In genomic region chr2:121416356-121416755, GRCm38 (mm10) we compare ENCODE assay signal across 11 mouse cellular contexts. TPM values are rescaled to one million over a fixed set of nuclear protein-coding genes. Genes with fewer than 3 reads are reported as not detected.
DNase-seq lines count a peak whose midpoint lies in the region; ATAC-seq and TF ChIP-seq lines count a peak whose summit lies in the region.
"Had no signal": no experiment of that assay in that cellular context is flagged by ENCODE, and none has a peak within 500 bp of the region (broad histone marks: within the 10 kb centered on the region; RNA-seq: fewer than 3 reads in every experiment).

No protein-coding gene starts in this region.

- TF ChIP-seq EP300 in heart, adult 2 months (IDR thresholded peaks at IDR 0.05; ENCODE audit: insufficient read depth, low read depth, low read length): no peak

- no peaks in the 10 kb centered on the region for H3K27me3 ChIP-seq in heart, embryonic 12.5 days (replicated peaks)
- H3K27me3 ChIP-seq in heart, adult 2 months (ENCODE audit: control insufficient read depth, insufficient read depth, low read length): no peaks in the 10 kb centered on the region
- no peaks in the 10 kb centered on the region for H3K27me3 ChIP-seq in midbrain, embryonic 11.5 days (ENCODE audit: control insufficient read depth, insufficient read depth, low read length)
- no peaks in the 10 kb centered on the region for H3K27me3 ChIP-seq in midbrain, postnatal 0 days (ENCODE audit: insufficient read depth, low read length)
- H3K27me3 ChIP-seq in intestine, embryonic 16.5 days (replicated peaks; ENCODE audit: control insufficient read depth, insufficient read depth, low read length): no peaks in the 10 kb centered on the region
- no peaks in the 10 kb centered on the region for H3K27me3 ChIP-seq in neural tube, embryonic 13.5 days

- no peak overlapping the region for H3K27ac ChIP-seq in heart, embryonic 12.5 days (ENCODE audit: poor library complexity, severe bottlenecking)
- H3K27ac ChIP-seq in heart, adult 2 months: no peak overlapping the region
- H3K27ac ChIP-seq in midbrain, embryonic 11.5 days (ENCODE audit: low read depth, low read length): no peak overlapping the region
- H3K27ac ChIP-seq in midbrain, postnatal 0 days (ENCODE audit: low read depth, low read length): no peak overlapping the region
- H3K27ac ChIP-seq in intestine, embryonic 16.5 days (ENCODE audit: low read length): no peak overlapping the region
- no peak overlapping the region for H3K27ac ChIP-seq in neural tube, embryonic 13.5 days (replicated peaks)

- peak overlapping the region; percentile 50; the same call in 1 of the 2 replicates for H3K9ac ChIP-seq in heart, embryonic 12.5 days
- no peak overlapping the region for H3K9ac ChIP-seq in heart, adult 2 months (ENCODE audit: low read depth, low read length)
- H3K9ac ChIP-seq in midbrain, embryonic 11.5 days (ENCODE audit: low read length): no peak overlapping the region
- H3K9ac ChIP-seq in midbrain, postnatal 0 days (replicated peaks; ENCODE audit: low read length, poor library complexity, severe bottlenecking): no peak overlapping the region
- H3K9ac ChIP-seq in intestine, embryonic 16.5 days (ENCODE audit: low read depth, low read length): 0 out of 2 replicates have a peak overlapping the region, but pooled peaks have one; percentile 3
- H3K9ac ChIP-seq in neural tube, embryonic 13.5 days: no peak overlapping the region

- no peaks in the 10 kb centered on the region for H3K9me3 ChIP-seq in heart, embryonic 12.5 days (replicated peaks)
- no peaks in the 10 kb centered on the region for H3K9me3 ChIP-seq in midbrain, embryonic 11.5 days (ENCODE audit: control insufficient read depth, low read length)
- no peaks in the 10 kb centered on the region for H3K9me3 ChIP-seq in midbrain, postnatal 0 days (ENCODE audit: low read length)
- H3K9me3 ChIP-seq in intestine, embryonic 16.5 days (ENCODE audit: control insufficient read depth, low read length): no peaks in the 10 kb centered on the region
- H3K9me3 ChIP-seq in neural tube, embryonic 13.5 days: no peaks in the 10 kb centered on the region

- intact Hi-C loops in heart, adult 2 months (cut with DNase I): no loop called here

- no peak for ATAC-seq in heart, embryonic 12.5 days (ENCODE audit: insufficient number of reproducible peaks, low FRiP score)
- ATAC-seq in midbrain, embryonic 11.5 days (ENCODE audit: low FRiP score): no peak
- ATAC-seq in midbrain, postnatal 0 days (ENCODE audit: low FRiP score): no peak
- no peak for ATAC-seq in intestine, embryonic 16.5 days
- ATAC-seq in neural tube, embryonic 13.5 days (ENCODE audit: low read depth): no peak

- peaks cover 26% of the 10 kb centered on the region for H3K4me1 ChIP-seq in heart, embryonic 12.5 days (replicated peaks)
- peaks cover 7% of the 10 kb centered on the region for H3K4me1 ChIP-seq in heart, adult 2 months (ENCODE audit: control insufficient read depth, insufficient read depth, low read length)
- peaks cover 16% of the 10 kb centered on the region for H3K4me1 ChIP-seq in midbrain, embryonic 11.5 days (ENCODE audit: control insufficient read depth, insufficient read depth, low read length)
- peaks cover 9% of the 10 kb centered on the region; the same call in 1 of the 2 replicates for H3K4me1 ChIP-seq in midbrain, postnatal 0 days (ENCODE audit: insufficient read depth, low read length)
- H3K4me1 ChIP-seq in intestine, embryonic 16.5 days (ENCODE audit: control insufficient read depth, insufficient read depth, low read length): peaks cover 22% of the 10 kb centered on the region
- H3K4me1 ChIP-seq in neural tube, embryonic 13.5 days (replicated peaks): peaks cover 60% of the 10 kb centered on the region

- peak overlapping the region; percentile 76 for H3K4me2 ChIP-seq in heart, embryonic 12.5 days
- H3K4me2 ChIP-seq in midbrain, embryonic 11.5 days: no peak overlapping the region
- no peak overlapping the region for H3K4me2 ChIP-seq in midbrain, postnatal 0 days (ENCODE audit: low read depth, low read length, poor library complexity, severe bottlenecking)
- H3K4me2 ChIP-seq in intestine, embryonic 16.5 days (ENCODE audit: low read depth, low read length): peak overlapping the region; percentile 26; the same call in 1 of the 2 replicates
- H3K4me2 ChIP-seq in neural tube, embryonic 13.5 days: peak overlapping the region; percentile 79

- peaks cover 3% of the 10 kb centered on the region for H3K79me2 ChIP-seq in heart, adult 2 months (replicated peaks; ENCODE audit: control insufficient read depth, insufficient read depth, low read length)

- 86% methylated on average over 6 of the region's 6 CpGs for whole genome bisulfite sequencing in heart, embryonic 12.5 days
- 71% methylated on average over 6 of the region's 6 CpGs for WGBS in heart, adult 2 months
- WGBS in midbrain, embryonic 11.5 days: 95% methylated on average over 6 of the region's 6 CpGs
- WGBS in midbrain, postnatal 0 days: 94% methylated on average over 6 of the region's 6 CpGs
- 76% methylated on average over 6 of the region's 6 CpGs for WGBS in intestine, embryonic 16.5 days
- 91% methylated on average over 6 of the region's 6 CpGs for WGBS in neural tube, embryonic 13.5 days

- no peak for DNase-seq in heart, adult 2 months
- peak; percentile 83 for DNase-seq in midbrain, embryonic 11.5 days (ENCODE audit: low spot score, missing footprints)
- DNase-seq in midbrain, postnatal 0 days (ENCODE audit: low spot score): no peak
- DNase-seq in adrenal gland, adult 18-20 months (ENCODE audit: low spot score in 2 of 2): no peak
- DNase-seq in ovary, postnatal 36 days (ENCODE audit: low spot score): no peak
- DNase-seq: cerebellum, adult 18-20 months; kidney, postnatal 10 days; thymus, postnatal 25 days had no signal

- peaks cover 36% of the 10 kb centered on the region for H3K36me3 ChIP-seq in heart, embryonic 12.5 days
- H3K36me3 ChIP-seq in heart, adult 2 months (ENCODE audit: control insufficient read depth, insufficient read depth, low read length): peaks cover 39% of the 10 kb centered on the region
- H3K36me3 ChIP-seq in midbrain, embryonic 11.5 days (ENCODE audit: control insufficient read depth, insufficient read depth, low read length): peaks cover 8% of the 10 kb centered on the region; the same call in 1 of the 2 replicates
- H3K36me3 ChIP-seq in midbrain, postnatal 0 days (ENCODE audit: insufficient read depth, low read length): peaks cover 5% of the 10 kb centered on the region; the same call in 1 of the 2 replicates
- H3K36me3 ChIP-seq in intestine, embryonic 16.5 days (ENCODE audit: control insufficient read depth, insufficient read depth, low read length): no peaks in the 10 kb centered on the region
- peaks cover 27% of the 10 kb centered on the region for H3K36me3 ChIP-seq in neural tube, embryonic 13.5 days

- peak overlapping the region; percentile 13; the same call in 1 of the 2 replicates for H3K4me3 ChIP-seq in heart, embryonic 12.5 days
- no peak overlapping the region for H3K4me3 ChIP-seq in heart, adult 2 months
- no peak overlapping the region for H3K4me3 ChIP-seq in midbrain, embryonic 11.5 days (ENCODE audit: low read depth, low read length)
- H3K4me3 ChIP-seq in midbrain, postnatal 0 days (ENCODE audit: low read depth, low read length): no peak overlapping the region
- peak overlapping the region; percentile 8; the same call in 1 of the 2 replicates for H3K4me3 ChIP-seq in intestine, embryonic 16.5 days (ENCODE audit: low read length)
- H3K4me3 ChIP-seq in neural tube, embryonic 13.5 days: 0 out of 2 replicates have a peak overlapping the region, but pooled peaks have one; percentile 2

- no peak for TF ChIP-seq CTCF in heart, adult 2 months (IDR thresholded peaks at IDR 0.05)
- TF ChIP-seq CTCF in midbrain, postnatal 0 days (IDR thresholded peaks at IDR 0.05): no peak

- no peak for TF ChIP-seq POLR2A in heart, adult 2 months (IDR thresholded peaks at IDR 0.05; ENCODE audit: insufficient read depth, low read depth, low read length)

RNA-seq across cellular contexts. Expression of gene Catsper2, which starts 2.8 kb away (rescaled TPM):
- 2.8 and 3.5 TPM in 2 replicates for polyA plus RNA-seq in heart, embryonic 12.5 days (2016; fragmentation: Nextera tagmentation; extraction: Ambion mirVana)
- total RNA-seq in heart, adult 2 months (2021): 1 to 10 TPM; 3.8 to 4.2 TPM
- polyA plus RNA-seq in heart, adult 2 months (2012; rRNA removed): 3.4 and 4.3 TPM in 2 replicates
- polyA plus RNA-seq in midbrain, embryonic 11.5 days (2014; fragmentation: Nextera tagmentation; extraction: Ambion mirVana): 1.6 and 2.0 TPM in 2 replicates
- total RNA-seq in midbrain, postnatal 0 days (2014; rRNA removed): 2.7 and 3.8 TPM in 2 replicates
- polyA plus RNA-seq in midbrain, postnatal 0 days (2015; fragmentation: Nextera tagmentation; extraction: Ambion mirVana): 2.6 and 3.0 TPM in 2 replicates
- 1.1 and 1.5 TPM in 2 replicates for polyA plus RNA-seq in intestine, embryonic 16.5 days (2015; fragmentation: Nextera tagmentation; extraction: Ambion mirVana)
- polyA plus RNA-seq in neural tube, embryonic 13.5 days (2015; fragmentation: Nextera tagmentation; extraction: Ambion mirVana): 3.5 and 4.8 TPM in 2 replicates
- 1 to 10 TPM; 2.2 to 2.6 TPM for total RNA-seq in adrenal gland, adult 18-20 months (2021)

RNA-seq across cellular contexts. Expression of gene Pdia3, which starts 2.8 kb away (rescaled TPM):
- polyA plus RNA-seq in heart, embryonic 12.5 days (2016; fragmentation: Nextera tagmentation; extraction: Ambion mirVana): 643 and 651 TPM in 2 replicates
- total RNA-seq in heart, adult 2 months (2021): 100 to 1,000 TPM; 145 to 148 TPM
- 76.0 and 96.6 TPM in 2 replicates for polyA plus RNA-seq in heart, adult 2 months (2012; rRNA removed)
- polyA plus RNA-seq in midbrain, embryonic 11.5 days (2014; fragmentation: Nextera tagmentation; extraction: Ambion mirVana): 505 and 510 TPM in 2 replicates
- total RNA-seq in midbrain, postnatal 0 days (2014; rRNA removed): 61.9 and 77.1 TPM in 2 replicates
- polyA plus RNA-seq in midbrain, postnatal 0 days (2015; fragmentation: Nextera tagmentation; extraction: Ambion mirVana): 269 and 301 TPM in 2 replicates
- polyA plus RNA-seq in intestine, embryonic 16.5 days (2015; fragmentation: Nextera tagmentation; extraction: Ambion mirVana): 889 and 911 TPM in 2 replicates
- polyA plus RNA-seq in neural tube, embryonic 13.5 days (2015; fragmentation: Nextera tagmentation; extraction: Ambion mirVana): 453 and 473 TPM in 2 replicates
- 100 to 1,000 TPM; 355 to 437 TPM for total RNA-seq in adrenal gland, adult 18-20 months (2021)

RNA-seq across cellular contexts. Expression of gene Ell3, which starts 27.7 kb away (rescaled TPM):
- polyA plus RNA-seq in heart, embryonic 12.5 days (2016; fragmentation: Nextera tagmentation; extraction: Ambion mirVana): 1.0 and 1.4 TPM in 2 replicates
- under 1 TPM in 1 of 2 experiments, not detected in 1; 0.13 TPM for total RNA-seq in heart, adult 2 months (2021)
- polyA plus RNA-seq in heart, adult 2 months (2012; rRNA removed): 0.15 and 0.47 TPM in 2 replicates
- polyA plus RNA-seq in midbrain, embryonic 11.5 days (2014; fragmentation: Nextera tagmentation; extraction: Ambion mirVana): 2.2 and 2.5 TPM in 2 replicates
- total RNA-seq in midbrain, postnatal 0 days (2014; rRNA removed): 0.33 TPM in 1 of 2 replicates, not detected in the other
- polyA plus RNA-seq in midbrain, postnatal 0 days (2015; fragmentation: Nextera tagmentation; extraction: Ambion mirVana): 1.6 and 2.6 TPM in 2 replicates
- polyA plus RNA-seq in intestine, embryonic 16.5 days (2015; fragmentation: Nextera tagmentation; extraction: Ambion mirVana): 6.7 and 7.9 TPM in 2 replicates
- 2.6 TPM in 2 replicates for polyA plus RNA-seq in neural tube, embryonic 13.5 days (2015; fragmentation: Nextera tagmentation; extraction: Ambion mirVana)
- under 1 TPM; 0.17 to 0.35 TPM for total RNA-seq in adrenal gland, adult 18-20 months (2021)

RNA-seq across cellular contexts. Expression of gene Strc, which starts 29.4 kb away (rescaled TPM):
- not detected in 2 replicates for polyA plus RNA-seq in heart, embryonic 12.5 days (2016; fragmentation: Nextera tagmentation; extraction: Ambion mirVana)
- total RNA-seq in heart, adult 2 months (2021): not detected
- 0.09 and 0.10 TPM in 2 replicates for polyA plus RNA-seq in heart, adult 2 months (2012; rRNA removed)
- not detected in 2 replicates for polyA plus RNA-seq in midbrain, embryonic 11.5 days (2014; fragmentation: Nextera tagmentation; extraction: Ambion mirVana)
- not detected in 2 replicates for total RNA-seq in midbrain, postnatal 0 days (2014; rRNA removed)
- 0.02 TPM in 1 of 2 replicates, not detected in the other for polyA plus RNA-seq in midbrain, postnatal 0 days (2015; fragmentation: Nextera tagmentation; extraction: Ambion mirVana)
- 0.04 TPM in 2 replicates for polyA plus RNA-seq in intestine, embryonic 16.5 days (2015; fragmentation: Nextera tagmentation; extraction: Ambion mirVana)
- polyA plus RNA-seq in neural tube, embryonic 13.5 days (2015; fragmentation: Nextera tagmentation; extraction: Ambion mirVana): not detected in 2 replicates
- total RNA-seq in adrenal gland, adult 18-20 months (2021): under 1 TPM; 0.03 to 0.22 TPM

RNA-seq across cellular contexts. Expression of gene Serf2, which starts 32.6 kb away (rescaled TPM):
- polyA plus RNA-seq in heart, embryonic 12.5 days (2016; fragmentation: Nextera tagmentation; extraction: Ambion mirVana): 610 and 670 TPM in 2 replicates
- 100 to 1,000 TPM; 369 to 415 TPM for total RNA-seq in heart, adult 2 months (2021)
- polyA plus RNA-seq in heart, adult 2 months (2012; rRNA removed): 339 and 340 TPM in 2 replicates
- 467 and 471 TPM in 2 replicates for polyA plus RNA-seq in midbrain, embryonic 11.5 days (2014; fragmentation: Nextera tagmentation; extraction: Ambion mirVana)
- 235 and 284 TPM in 2 replicates for total RNA-seq in midbrain, postnatal 0 days (2014; rRNA removed)
- 271 and 278 TPM in 2 replicates for polyA plus RNA-seq in midbrain, postnatal 0 days (2015; fragmentation: Nextera tagmentation; extraction: Ambion mirVana)
- polyA plus RNA-seq in intestine, embryonic 16.5 days (2015; fragmentation: Nextera tagmentation; extraction: Ambion mirVana): 456 and 469 TPM in 2 replicates
- polyA plus RNA-seq in neural tube, embryonic 13.5 days (2015; fragmentation: Nextera tagmentation; extraction: Ambion mirVana): 393 and 478 TPM in 2 replicates
- total RNA-seq in adrenal gland, adult 18-20 months (2021): 100 to 1,000 TPM; 363 to 372 TPM

Comparison
In these comparisons a context has a peak if more than half of its experiments do, and no peak if none do; other contexts are left out.
1. H3K4me3 ChIP-seq: peak in heart, embryonic 12.5 days (single experiment), intestine, embryonic 16.5 days (single experiment) and neural tube, embryonic 13.5 days (single experiment); none in heart, adult 2 months (single experiment), midbrain, embryonic 11.5 days (single experiment) and midbrain, postnatal 0 days (single experiment).
2. H3K9ac ChIP-seq: peak in heart, embryonic 12.5 days (single experiment) and intestine, embryonic 16.5 days (single experiment); none in heart, adult 2 months (single experiment), midbrain, embryonic 11.5 days (single experiment), midbrain, postnatal 0 days (single experiment) and neural tube, embryonic 13.5 days (single experiment).
3. H3K4me2 ChIP-seq: peak in heart, embryonic 12.5 days (single experiment), intestine, embryonic 16.5 days (single experiment) and neural tube, embryonic 13.5 days (single experiment); none in midbrain, embryonic 11.5 days (single experiment) and midbrain, postnatal 0 days (single experiment).